Comparison of ENCODE assay signal across 16 mouse cellular contexts in the genomic region with DNA sequence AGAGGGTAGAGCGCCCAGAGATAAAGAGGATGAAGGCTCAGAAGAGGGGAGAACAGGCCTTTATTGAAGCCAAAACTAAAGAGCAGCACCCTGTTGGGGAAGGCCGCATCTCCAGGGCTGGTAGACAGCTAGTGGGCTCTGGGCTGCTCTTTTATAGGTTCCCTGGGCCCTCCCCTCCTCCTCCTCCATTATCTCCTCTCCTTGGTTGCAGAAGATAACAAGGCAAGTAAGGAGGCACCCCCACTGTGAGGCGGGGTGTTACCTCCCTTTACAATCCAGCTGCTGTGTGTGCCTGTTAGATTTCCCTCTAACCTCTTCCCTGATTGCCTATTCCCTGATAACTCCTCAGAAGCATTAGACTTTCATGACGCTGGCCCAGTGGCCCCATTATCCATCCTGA. TPM values are rescaled to one million over a fixed set of nuclear protein-coding genes. Genes with fewer than 3 reads are reported as not detected.
DNase-seq lines count a peak whose midpoint lies in the region; ATAC-seq and TF ChIP-seq lines count a peak whose summit lies in the region.
"Had no signal": no experiment of that assay in that cellular context is flagged by ENCODE, and none has a peak within 500 bp of the region (broad histone marks: within the 10 kb centered on the region; RNA-seq: fewer than 3 reads in every experiment).

No protein-coding gene starts in this region.

- H3K4me2 ChIP-seq in midbrain, embryonic 11.5 days = no peak overlapping the region
- no peak overlapping the region for H3K4me2 ChIP-seq in midbrain, postnatal 0 days (ENCODE audit: low read depth, low read length, poor library complexity, severe bottlenecking)
- H3K4me2 ChIP-seq in liver, embryonic 16.5 days (ENCODE audit: low read depth, low read length) = peak overlapping the region; percentile 46

- H3K9me3 ChIP-seq in midbrain, embryonic 11.5 days (ENCODE audit: control insufficient read depth, low read length) = no peaks in the 10 kb centered on the region
- no peaks in the 10 kb centered on the region for H3K9me3 ChIP-seq in midbrain, postnatal 0 days (ENCODE audit: low read length)
- no peaks in the 10 kb centered on the region for H3K9me3 ChIP-seq in liver, embryonic 16.5 days (replicated peaks; ENCODE audit: control insufficient read depth, low read length)

- no peaks in the 10 kb centered on the region for H3K27me3 ChIP-seq in midbrain, embryonic 11.5 days (ENCODE audit: control insufficient read depth, insufficient read depth, low read length)
- H3K27me3 ChIP-seq in midbrain, postnatal 0 days (ENCODE audit: insufficient read depth, low read length) = no peaks in the 10 kb centered on the region
- no peaks in the 10 kb centered on the region; the same call in 1 of the 2 replicates for H3K27me3 ChIP-seq in liver, embryonic 16.5 days (ENCODE audit: control insufficient read depth, insufficient read depth, low read depth, low read length)

- 27% methylated on average over 4 of the region's 4 CpGs for WGBS in midbrain, embryonic 11.5 days
- 35% methylated on average over 4 of the region's 4 CpGs for whole genome bisulfite sequencing in midbrain, postnatal 0 days
- WGBS in liver, embryonic 16.5 days (ENCODE audit: insufficient replicate concordance) = 19% methylated on average over 4 of the region's 4 CpGs

- no peak for TF ChIP-seq CTCF in midbrain, postnatal 0 days (IDR thresholded peaks at IDR 0.05)

- H3K27ac ChIP-seq in midbrain, embryonic 11.5 days (ENCODE audit: low read depth, low read length) = no peak overlapping the region
- H3K27ac ChIP-seq in midbrain, postnatal 0 days (ENCODE audit: low read depth, low read length) = no peak overlapping the region
- peak overlapping the region; percentile 57; the same call in 1 of the 2 replicates for H3K27ac ChIP-seq in liver, embryonic 16.5 days (ENCODE audit: low read length)

- peak; percentile 30; the same call in 1 of the 2 replicates for ATAC-seq in midbrain, embryonic 11.5 days (ENCODE audit: low FRiP score)
- no peak for ATAC-seq in midbrain, postnatal 0 days (ENCODE audit: low FRiP score)
- peak; percentile 97 for ATAC-seq in liver, embryonic 16.5 days (ENCODE audit: low read depth)
- ATAC-seq: lung, postnatal 0 days had no signal

- no peaks in the 10 kb centered on the region for H3K36me3 ChIP-seq in midbrain, embryonic 11.5 days (ENCODE audit: control insufficient read depth, insufficient read depth, low read length)
- no peaks in the 10 kb centered on the region for H3K36me3 ChIP-seq in midbrain, postnatal 0 days (ENCODE audit: insufficient read depth, low read length)
- no peaks in the 10 kb centered on the region for H3K36me3 ChIP-seq in liver, embryonic 16.5 days (ENCODE audit: control insufficient read depth, insufficient read depth)

- H3K9ac ChIP-seq in midbrain, embryonic 11.5 days (ENCODE audit: low read length) = no peak overlapping the region
- H3K9ac ChIP-seq in midbrain, postnatal 0 days (replicated peaks; ENCODE audit: low read length, poor library complexity, severe bottlenecking) = no peak overlapping the region
- H3K9ac ChIP-seq in liver, embryonic 16.5 days (ENCODE audit: low read depth, low read length) = peak overlapping the region; percentile 22; the same call in 1 of the 2 replicates

- peak; percentile 34 for DNase-seq in embryo, embryonic 10.5 days (ENCODE audit: low spot score)
- DNase-seq in embryo, embryonic 11 days = no peak
- DNase-seq in midbrain, embryonic 11.5 days (ENCODE audit: low spot score, missing footprints) = no peak
- no peak for DNase-seq in midbrain, postnatal 0 days (ENCODE audit: low spot score)
- DNase-seq in right cerebral cortex, postnatal 36 days (ENCODE audit: low spot score in 2 of 2) = no peak
- no peak for DNase-seq in adrenal gland, postnatal 14 days
- DNase-seq in thymus, adult 18-20 months = no peak
- DNase-seq: adrenal gland, postnatal 36 days; kidney, postnatal 14 days; thymus, postnatal 36 days had no signal

- H3K4me3 ChIP-seq in midbrain, embryonic 11.5 days (ENCODE audit: low read depth, low read length) = no peak overlapping the region
- no peak overlapping the region for H3K4me3 ChIP-seq in midbrain, postnatal 0 days (ENCODE audit: low read depth, low read length)
- no peak overlapping the region for H3K4me3 ChIP-seq in liver, embryonic 16.5 days (ENCODE audit: low read depth, low read length)

- peaks cover 7% of the 10 kb centered on the region for H3K4me1 ChIP-seq in midbrain, embryonic 11.5 days (ENCODE audit: control insufficient read depth, insufficient read depth, low read length)
- H3K4me1 ChIP-seq in midbrain, postnatal 0 days (ENCODE audit: insufficient read depth, low read length) = no peaks in the 10 kb centered on the region; the same call in 1 of the 2 replicates
- peaks cover 22% of the 10 kb centered on the region for H3K4me1 ChIP-seq in liver, embryonic 16.5 days (ENCODE audit: control insufficient read depth, low read depth, low read length)

RNA-seq across cellular contexts. Expression of gene Olfm1, which starts 51.2 kb away (rescaled TPM):
- polyA plus RNA-seq in midbrain, embryonic 11.5 days (2014; fragmentation: Nextera tagmentation; extraction: Ambion mirVana) = 60.7 and 68.6 TPM in 2 replicates
- 486 and 500 TPM in 2 replicates for total RNA-seq in midbrain, postnatal 0 days (2014; rRNA removed)
- 426 and 440 TPM in 2 replicates for polyA plus RNA-seq in midbrain, postnatal 0 days (2015; fragmentation: Nextera tagmentation; extraction: Ambion mirVana)
- polyA plus RNA-seq in liver, embryonic 16.5 days (2015; fragmentation: Nextera tagmentation; extraction: Ambion mirVana) = 0.72 and 0.89 TPM in 2 replicates
- 32.3 and 37.4 TPM in 2 replicates for total RNA-seq in adrenal gland, postnatal 14 days (2021)

RNA-seq across cellular contexts. Expression of gene Fcnb, which starts 56.9 kb away (rescaled TPM):
- polyA plus RNA-seq in midbrain, embryonic 11.5 days (2014; fragmentation: Nextera tagmentation; extraction: Ambion mirVana) = 0.15 and 0.32 TPM in 2 replicates
- not detected in 2 replicates for total RNA-seq in midbrain, postnatal 0 days (2014; rRNA removed)
- not detected in 2 replicates for polyA plus RNA-seq in midbrain, postnatal 0 days (2015; fragmentation: Nextera tagmentation; extraction: Ambion mirVana)
- polyA plus RNA-seq in liver, embryonic 16.5 days (2015; fragmentation: Nextera tagmentation; extraction: Ambion mirVana) = 66.0 and 66.9 TPM in 2 replicates
- 0.33 TPM in 1 of 2 replicates, not detected in the other for total RNA-seq in adrenal gland, postnatal 14 days (2021)
- total RNA-seq: adrenal gland, postnatal 36 days; left cerebral cortex, adult 8-10 months had no signal
- polyA plus RNA-seq: cortical plate, adult 2 months; neural tube, embryonic 11.5 days; small intestine, adult 2 months had no signal

Comparison
In these comparisons a context has a peak if more than half of its experiments do, and no peak if none do; other contexts are left out.
1. RNA of gene Olfm1, which starts 51.2 kb away (polyA plus RNA-seq): 426 to 440 TPM in midbrain, postnatal 0 days and 60.7 to 68.6 TPM in midbrain, embryonic 11.5 days; 0.72 to 0.89 TPM in liver, embryonic 16.5 days; every median in the first group is over 10 times any median in the second.
2. RNA of gene Fcnb, which starts 56.9 kb away (polyA plus RNA-seq): 66.0 to 66.9 TPM in liver, embryonic 16.5 days; not detected in midbrain, postnatal 0 days and 0.15 to 0.32 TPM in midbrain, embryonic 11.5 days; every median in the first group is over 10 times any median in the second.